Mouse (Mus musculus): ENCODE results near the gene Srxn1. TPM values are rescaled to one million over a fixed set of nuclear protein-coding genes. Genes with fewer than 3 reads are reported as not detected.

Srxn1 gene
- total RNA-seq, 2 experiments from 2014 or later = 9.8 to 11.9 TPM

DNA sequence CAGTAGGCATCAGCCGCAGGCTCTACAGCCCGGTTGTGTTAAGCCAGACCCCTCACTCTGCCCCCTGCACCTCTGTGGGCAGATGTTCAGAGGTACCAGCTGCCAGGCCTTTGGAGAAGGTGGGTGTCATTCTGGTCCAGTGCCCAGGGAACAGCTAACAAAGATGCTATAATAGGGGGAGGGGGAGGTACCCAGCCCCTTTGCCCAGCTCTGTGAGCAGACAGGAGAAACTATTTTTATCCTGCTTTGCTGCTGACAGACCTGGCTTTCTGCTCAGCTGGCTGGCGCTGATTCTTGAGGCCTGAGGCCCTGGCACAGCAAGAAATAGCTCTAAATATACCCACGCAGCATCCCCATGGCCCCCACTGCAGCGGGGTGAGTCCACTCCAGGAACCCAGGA, 18.2 kb upstream of the Srxn1 start:
- intact Hi-C loops (cut with DNase I) = loop anchor here (5.0 kb wide), 1 partner anchor 280 kb away; no protein-coding TSS in a partner anchor
- DNase-seq = peak; percentile 41 to 54

DNA sequence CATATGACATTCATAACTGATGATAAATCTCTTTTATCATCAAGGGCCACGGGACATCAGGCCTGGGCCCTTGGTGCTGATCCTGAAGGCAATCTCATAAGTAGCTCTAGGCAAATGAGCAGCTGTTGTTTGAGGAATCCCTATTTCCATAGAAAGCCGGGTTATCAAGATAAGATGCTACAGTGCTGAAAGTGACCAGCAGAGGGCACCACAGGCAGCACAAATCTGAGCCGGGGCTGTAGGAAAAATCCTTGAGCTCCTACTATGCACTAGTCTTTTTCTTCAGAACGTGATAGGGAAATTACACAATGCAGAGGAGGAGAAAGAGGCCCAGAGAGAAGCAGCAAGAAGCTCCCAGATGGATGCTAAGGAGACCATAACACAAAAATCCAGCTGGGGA, 16.2 kb upstream of the Srxn1 start:
- intact Hi-C loops (cut with DNase I) = loop anchor here (2.0 to 5.0 kb wide), 2 partner anchors 60 to 278 kb away; no protein-coding TSS in a partner anchor
- DNase-seq = peak; percentile 44 to 68

DNA sequence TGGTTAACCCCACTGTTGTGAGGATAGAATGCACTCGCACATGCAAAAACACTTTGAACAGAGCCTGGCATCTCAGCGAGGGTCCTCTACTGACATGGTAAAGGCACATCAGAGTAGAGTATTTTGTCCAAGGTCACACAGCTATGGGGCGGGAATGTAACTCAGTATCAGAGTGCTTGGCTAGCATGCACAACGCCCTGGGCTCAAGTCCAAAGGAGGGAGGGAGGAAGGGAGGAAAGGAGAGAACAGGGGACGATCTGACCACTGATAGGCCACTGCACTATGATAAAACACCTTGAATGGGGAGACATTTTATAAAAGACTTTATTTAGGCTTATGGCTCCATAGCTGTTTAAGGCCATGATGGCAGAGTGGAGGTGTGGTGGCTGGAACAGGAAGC, 15.7 kb upstream of the Srxn1 start:
- DNase-seq = peak in 1 of 2 experiments; percentile 33

DNA sequence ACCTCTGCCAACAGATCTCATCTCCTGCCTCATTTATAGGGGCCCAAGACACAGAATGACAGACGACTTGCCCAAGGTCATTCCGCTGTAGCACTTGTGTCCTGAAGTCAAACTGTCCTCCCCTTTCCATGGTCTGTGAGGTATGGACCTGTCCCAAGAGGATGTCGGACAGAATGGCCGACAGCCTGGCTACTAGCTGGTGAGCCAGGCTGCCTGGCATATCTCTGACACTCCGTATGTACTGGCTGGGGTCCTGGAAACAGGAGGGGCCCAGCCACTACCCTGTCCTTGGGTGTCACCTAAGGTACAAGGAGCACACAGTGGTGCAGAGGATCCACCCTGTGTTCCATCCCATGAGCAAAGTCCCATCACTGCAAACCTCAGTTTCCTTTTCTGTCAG, 14.8 kb upstream of the Srxn1 start:
- no peak for DNase-seq
- intact Hi-C loops (cut with DNase I) = no loop called here

More for the DNA sequence above, 15.7 kb upstream of the Srxn1 start:
- intact Hi-C loops (cut with DNase I) = loop anchor here (2.0 to 5.0 kb wide), 2 partner anchors 61 to 278 kb away; no protein-coding TSS in a partner anchor

DNA sequence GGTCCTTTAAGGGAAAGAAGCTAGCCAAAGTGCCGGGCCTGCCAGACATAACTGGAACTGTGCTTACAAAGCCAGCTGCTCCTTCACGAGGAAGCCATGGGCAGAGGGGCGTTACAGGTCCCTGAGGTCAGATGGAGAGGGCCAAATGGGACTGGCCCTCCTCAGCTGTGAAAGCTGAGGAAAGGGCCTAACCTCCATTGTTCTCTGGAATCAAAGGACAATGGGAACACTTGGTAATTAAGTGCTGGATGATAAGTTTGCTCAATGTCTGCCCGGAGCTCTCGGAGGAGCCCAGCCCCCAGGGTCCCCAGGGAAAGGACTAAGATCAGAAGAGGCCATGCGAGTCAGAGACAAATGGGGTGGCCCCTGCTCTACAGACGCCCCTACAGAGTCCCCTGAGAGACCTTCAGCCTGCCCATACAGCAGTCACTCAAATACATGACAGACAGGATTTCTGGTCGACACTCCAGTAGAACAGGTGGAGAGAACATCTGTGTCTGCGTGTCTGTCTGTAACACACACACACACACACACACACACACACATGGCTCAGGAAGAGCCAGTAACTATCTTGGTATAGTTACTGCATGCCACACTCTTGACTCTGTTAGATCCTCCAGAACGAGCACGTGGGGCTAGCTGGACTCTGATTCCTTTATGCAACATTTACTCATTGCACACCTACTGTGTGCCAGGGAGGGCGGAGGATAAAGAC, 13.8 kb upstream of the Srxn1 start:
- DNase-seq = no peak
- intact Hi-C loops (cut with DNase I) = no loop called here

DNA sequence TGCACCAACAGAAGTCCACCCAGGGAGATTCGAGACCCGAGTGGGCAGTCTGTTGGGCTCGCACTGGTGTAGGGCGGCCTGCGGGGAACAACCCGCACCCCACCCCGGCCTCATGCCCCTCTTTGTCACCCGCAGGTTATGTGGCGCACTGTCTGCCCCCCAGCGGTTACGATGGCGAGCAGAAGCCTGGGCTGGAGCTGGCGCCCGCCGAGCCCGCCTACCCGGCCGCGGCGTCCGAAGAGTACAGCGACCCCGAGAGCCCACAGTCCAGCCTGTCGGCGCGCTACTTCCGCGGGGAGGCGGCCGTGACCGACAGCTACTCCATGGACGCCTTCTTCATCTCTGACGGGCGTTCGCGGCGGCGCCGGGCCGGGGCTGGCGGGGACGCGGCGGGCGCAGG, 12.4 kb upstream of the Srxn1 start:
- DNase-seq = no peak
- intact Hi-C loops (cut with DNase I) = no loop called here

DNA sequence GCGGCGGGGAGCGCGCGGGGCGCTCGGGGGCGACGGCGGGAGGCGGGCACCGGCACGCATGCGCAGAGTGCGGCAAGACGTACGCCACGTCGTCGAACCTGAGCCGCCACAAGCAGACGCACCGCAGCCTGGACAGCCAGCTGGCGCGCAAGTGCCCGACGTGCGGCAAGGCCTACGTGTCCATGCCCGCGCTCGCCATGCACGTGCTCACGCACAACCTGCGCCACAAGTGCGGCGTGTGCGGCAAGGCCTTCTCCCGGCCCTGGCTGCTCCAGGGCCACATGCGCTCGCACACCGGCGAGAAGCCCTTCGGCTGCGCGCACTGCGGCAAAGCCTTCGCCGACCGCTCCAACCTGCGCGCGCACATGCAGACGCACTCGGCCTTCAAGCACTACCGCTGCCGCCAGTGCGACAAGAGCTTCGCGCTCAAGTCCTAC, 11.9 kb upstream of the Srxn1 start:
- DNase-seq = peak in 1 of 2 experiments; percentile 11
- intact Hi-C loops (cut with DNase I) = no loop called here

DNA sequence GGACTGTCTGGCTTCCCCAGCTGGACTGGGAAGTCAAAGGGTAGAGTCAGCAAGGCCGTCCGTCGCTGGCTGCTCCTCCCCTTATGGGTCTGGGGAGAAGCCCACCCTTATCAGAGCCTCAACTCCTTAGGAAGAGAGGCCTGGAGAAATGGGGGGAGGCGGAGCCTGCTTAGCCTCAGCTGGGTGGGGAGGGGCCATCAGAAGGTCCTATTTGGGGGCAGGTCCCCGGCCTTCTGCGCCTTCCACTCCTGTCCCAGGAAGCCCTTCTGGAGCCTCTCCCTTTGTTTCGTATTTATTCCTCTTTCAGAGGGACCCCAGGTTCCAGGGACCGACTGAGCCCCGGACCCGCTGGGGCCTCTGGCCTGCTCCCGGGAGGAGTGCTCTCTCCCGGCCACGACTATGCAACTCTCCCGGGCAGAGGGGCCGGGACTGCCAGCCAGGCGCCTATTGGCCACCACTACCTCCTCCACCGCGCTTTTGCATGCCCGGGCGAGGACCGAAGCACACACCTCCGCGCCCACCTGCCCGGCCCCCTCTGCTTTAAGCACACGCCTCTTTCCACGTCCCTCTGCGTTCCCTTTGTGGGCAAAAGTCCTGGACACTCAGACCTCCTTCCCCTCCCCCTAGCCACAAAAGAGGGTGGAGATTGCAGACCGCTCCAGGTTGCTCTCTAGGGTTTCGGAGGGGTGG, 10.3 kb upstream of the Srxn1 start:
- no peak for DNase-seq
- intact Hi-C loops (cut with DNase I) = no loop called here

DNA sequence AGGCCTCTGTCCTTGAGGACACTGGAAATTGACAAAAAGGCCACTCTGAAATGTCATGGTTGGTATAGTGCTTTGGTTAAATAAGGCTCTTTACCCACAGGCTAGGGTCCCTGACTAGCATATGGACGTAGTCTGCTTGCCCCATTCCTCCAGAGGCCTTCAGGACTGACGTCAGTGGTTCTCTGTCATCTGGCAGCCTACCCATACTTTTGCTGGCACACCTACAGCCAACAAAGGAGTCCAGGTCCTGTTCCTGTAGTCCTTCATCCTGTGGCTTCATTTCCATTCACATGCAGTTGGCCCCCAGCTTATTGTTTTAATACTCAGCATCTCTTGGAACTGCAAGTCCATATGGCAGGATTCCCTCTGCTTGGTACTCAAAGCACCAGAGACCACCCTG, 8.4 kb upstream of the Srxn1 start:
- intact Hi-C loops (cut with DNase I) = no loop called here
- no peak for DNase-seq

DNA sequence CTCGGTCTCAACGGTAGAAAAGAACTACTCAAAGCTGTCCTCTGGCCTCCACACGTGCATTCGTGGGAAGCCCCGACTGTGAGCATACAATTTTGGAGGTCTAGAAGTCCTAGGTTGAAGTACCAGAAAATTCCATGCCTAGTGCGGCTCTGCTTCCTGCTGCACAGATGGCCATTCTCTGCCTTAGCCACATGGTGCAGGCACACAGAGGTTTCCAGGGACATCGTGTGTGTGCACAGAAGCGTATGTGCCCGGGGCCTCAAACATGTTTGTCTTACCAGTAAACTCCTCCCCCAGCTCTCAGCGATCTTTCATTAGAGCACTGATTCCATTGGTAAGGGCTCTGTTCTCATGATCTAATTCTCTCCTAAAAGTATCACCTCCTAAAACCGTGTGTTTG, 7.4 kb upstream of the Srxn1 start:
- DNase-seq = no peak
- intact Hi-C loops (cut with DNase I) = no loop called here

DNA sequence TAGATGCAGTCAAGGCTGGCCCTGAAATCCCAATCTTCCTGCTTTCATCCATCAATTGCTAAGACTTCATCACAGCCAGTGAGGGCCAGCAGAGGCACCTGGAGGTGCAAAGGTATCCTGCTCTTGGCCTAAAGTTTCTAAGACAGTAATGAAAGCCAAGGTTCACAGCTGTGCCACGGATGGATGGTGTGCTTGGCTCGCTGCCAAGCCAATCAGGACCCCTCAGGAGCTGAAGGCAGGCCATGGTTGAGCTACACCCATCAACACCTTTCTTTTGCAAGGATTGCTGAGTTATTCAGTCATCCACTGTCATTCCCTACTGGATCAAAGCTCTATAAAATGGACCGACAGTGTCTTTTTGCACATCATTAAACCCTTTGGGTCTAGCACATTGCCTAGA, 5.8 kb upstream of the Srxn1 start:
- intact Hi-C loops (cut with DNase I) = no loop called here
- DNase-seq = no peak

DNA sequence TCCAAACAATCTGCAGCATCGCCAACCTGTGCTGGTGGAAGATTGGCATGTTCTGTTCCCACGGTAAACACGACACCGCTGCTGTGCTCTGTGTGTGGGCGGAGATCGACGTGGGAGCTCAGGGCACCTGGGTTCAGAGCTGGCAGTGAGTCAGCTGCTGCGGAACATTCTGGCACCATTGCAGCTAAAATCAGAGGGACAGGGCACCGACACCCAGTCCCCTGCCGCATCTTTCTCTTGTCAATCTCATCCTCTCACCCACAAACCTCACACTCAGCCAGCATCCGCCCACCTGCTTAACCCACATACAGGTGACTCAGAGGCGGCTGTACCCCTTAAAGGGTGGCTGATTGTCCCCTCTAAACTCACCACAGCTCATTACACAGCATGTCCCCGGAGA, 3.6 kb upstream of the Srxn1 start:
- intact Hi-C loops (cut with DNase I) = no loop called here
- DNase-seq = no peak

DNA sequence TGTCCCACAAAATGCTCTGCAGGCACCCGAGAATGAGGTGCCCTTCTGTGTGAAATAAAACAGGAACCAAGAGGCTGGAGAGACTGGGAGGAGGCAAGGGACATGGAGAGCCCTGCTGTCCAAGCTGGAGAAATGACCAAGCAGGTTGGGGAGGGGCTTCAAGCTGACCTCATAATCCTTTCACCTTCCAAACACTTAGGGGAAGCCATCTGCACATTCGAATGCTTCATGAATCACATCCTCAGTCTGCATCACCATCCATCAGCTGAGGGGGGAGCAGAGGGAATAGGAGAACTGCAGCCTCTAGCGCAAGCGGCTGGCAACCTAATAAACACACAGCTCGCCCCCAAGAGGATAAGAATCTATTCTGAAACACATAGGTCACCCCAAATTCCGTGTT, 2.9 kb upstream of the Srxn1 start:
- no peak for DNase-seq
- intact Hi-C loops (cut with DNase I) = no loop called here

DNA sequence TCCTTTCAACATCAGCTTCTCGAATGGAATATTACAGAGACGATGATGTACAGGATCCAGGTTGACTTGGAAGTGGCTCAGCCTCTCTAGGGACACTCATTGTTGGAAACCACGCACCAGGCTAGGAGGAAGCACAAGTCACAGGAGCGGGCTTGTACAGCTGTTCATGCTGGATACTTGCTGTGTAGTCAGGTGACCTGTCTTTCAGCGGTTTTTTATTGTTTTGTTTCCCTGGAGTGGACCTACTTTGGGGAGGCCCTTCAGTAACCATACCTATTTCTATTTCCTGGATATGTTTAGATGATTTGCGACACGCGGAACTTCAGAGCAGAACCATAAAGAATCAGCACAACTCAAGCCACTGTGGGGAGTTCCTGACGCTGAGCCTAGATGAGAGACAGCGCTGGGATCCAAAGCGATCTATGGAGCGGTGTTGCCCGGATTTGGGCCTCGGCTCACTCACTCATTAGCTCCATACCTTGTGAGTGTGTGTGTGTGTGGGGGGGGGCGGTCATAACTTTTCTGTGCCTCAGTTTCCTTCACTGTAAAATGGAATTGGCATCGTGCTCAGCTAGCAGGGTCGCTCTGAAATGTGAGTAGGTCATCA, 502 bp upstream of the Srxn1 start:
- intact Hi-C loops (cut with DNase I) = loop anchor here (5.0 kb wide), 2 partner anchors 237 to 262 kb away; partner anchors contain the start of gene Trib3
- no peak for DNase-seq

DNA sequence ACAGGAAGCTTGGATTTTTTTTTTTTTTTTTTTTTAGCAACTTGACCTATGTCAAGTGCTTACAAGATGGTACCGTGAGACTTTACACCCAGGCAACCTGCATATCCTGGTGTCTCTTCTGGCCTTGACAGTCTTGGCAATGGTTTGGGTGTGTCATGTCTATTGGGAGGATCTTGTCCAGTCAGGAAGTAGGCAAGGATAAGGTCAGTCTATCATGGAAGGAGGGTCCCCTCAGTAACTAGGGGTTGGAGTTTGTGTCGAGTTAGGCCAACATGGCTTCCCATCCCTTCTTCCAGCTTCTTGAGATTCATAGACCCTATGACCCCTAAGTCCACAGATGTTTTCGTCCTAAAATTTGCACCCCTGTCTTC, 894 bp downstream of the Srxn1 start:
- intact Hi-C loops (cut with DNase I) = loop anchor here (5.0 kb wide), 2 partner anchors 236 to 261 kb away; partner anchors contain the start of gene Trib3
- no peak for DNase-seq

DNA sequence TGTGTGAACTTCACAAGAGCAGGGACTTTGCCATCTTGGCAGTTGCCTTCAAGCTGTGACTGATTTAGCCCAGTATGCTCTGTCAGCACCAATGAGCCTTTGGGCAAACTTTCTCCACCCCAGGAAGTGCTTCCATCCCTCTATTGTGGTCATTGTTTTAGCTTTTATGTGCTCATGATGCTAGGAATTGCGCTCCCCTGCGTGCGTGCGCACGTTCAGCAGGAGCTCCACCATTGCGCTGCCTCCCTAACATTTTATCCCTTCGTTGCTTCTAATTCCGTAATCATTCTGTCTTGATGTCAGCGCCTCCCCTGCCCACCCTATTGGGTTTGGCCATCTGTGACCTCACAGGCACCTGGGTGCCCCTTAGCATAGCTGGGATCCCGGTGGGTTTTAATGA, 1.3 kb downstream of the Srxn1 start:
- intact Hi-C loops (cut with DNase I) = loop anchor here (5.0 kb wide), 2 partner anchors 236 to 261 kb away; partner anchors contain the start of gene Trib3

DNA sequence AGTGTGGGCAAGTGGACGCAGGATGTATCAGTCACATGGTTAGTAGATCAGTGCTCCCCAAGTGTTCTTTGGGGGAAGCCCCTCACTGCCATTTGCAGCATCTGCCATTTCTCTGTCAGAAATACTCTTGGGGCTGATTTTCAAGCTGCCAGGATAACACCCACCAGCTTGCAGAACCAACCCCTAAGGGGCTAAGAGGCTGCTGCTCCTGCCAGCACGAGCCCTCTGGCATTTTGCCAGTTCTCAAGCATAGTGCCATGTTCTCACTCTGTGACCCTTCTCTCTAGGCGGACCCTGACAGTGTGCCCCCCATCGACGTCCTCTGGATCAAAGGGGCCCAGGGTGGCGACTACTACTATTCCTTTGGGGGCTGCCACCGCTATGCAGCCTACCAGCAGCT, 3.4 kb downstream of the Srxn1 start:
- intact Hi-C loops (cut with DNase I) = loop anchor here (5.0 kb wide), 2 partner anchors 234 to 259 kb away; partner anchors contain the start of gene Trib3
- DNase-seq = no peak

More for the DNA sequence above, 1.3 kb downstream of the Srxn1 start:
- no peak for DNase-seq

DNA sequence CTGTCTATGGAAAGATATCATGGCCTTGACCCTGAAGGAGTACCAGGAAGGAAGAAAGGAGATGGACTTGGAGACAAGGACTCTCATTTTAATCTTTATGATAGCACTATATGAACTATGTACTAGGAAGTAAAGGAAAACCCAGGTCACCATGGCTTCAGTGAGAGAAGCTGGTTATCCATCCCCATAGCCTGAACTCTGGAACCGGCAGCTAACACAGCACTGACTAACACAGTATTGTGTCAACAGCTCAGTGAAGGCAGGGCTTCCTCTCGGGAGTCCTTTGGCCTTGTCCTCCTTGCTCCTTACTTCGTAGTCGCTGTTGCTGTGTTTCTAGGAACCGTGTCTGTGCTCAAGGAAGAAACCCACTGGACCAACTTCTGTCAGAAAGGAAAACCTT, 4.1 kb downstream of the Srxn1 start:
- intact Hi-C loops (cut with DNase I) = loop anchor here (5.0 kb wide), 2 partner anchors 233 to 258 kb away; partner anchors contain the start of gene Trib3
- DNase-seq = no peak

DNA sequence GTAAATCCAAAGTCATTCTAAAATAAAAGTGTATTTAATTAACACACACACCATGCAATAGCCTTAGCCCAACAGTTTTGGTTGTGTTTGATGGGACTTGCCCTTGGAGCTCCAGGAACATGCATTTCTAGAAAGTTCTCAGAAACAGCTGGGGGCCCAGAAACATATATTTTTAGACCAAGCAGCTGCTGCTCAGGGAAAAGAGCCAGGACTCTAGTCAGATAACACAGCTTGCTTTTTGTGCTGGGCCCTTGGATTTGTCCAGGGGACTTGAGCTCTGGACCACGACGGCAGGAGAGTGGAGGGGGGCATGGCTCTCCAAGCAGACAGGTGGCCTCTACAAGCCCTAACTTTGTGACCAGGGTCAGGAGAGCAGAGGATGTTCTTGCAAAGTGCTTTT, 6.0 kb downstream of the Srxn1 start:
- intact Hi-C loops (cut with DNase I) = no loop called here
- DNase-seq = no peak

DNA sequence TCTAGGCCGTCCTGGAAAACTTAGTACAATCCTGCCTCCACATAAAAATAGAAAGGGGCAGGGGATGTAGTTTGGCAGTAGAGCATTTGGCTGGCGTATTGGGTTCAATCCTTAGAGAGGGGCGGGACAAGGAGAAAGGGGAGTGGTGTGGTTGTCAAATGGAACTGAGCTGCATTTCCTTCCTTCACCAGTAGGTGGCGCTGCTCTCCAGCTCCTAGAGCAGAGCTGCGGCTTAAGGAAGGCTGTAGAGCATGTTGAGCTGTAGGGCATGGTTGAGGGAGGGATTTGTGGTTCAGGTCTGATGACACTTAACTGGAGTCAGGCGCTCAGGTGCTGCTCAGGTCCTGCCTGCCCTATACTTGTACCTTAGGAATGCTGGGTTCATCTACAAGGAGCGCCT, 6.6 kb downstream of the Srxn1 start:
- intact Hi-C loops (cut with DNase I) = loop anchor here (1.0 to 2.0 kb wide), 2 partner anchors 83 to 85 kb away; no protein-coding TSS in a partner anchor
- peak; percentile 91 to 95 for DNase-seq

DNA sequence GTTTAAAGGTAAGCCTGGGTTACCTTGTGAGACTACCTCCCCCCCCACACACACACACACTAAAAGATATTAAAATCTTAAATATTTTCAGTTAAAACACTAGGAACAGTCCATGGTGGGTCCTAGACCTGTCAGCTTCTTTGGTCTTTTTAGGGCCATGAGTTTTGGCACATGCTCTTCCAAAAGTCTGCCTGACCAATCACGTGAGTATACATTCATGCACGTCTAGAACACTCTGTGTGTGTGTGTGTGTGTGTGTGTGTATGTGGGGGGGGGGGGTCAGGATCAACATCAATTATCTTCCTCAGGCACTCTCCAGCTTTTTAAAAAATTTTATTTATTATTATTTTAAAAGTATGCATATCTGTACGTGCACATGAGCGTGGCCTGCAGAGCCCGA, 7.2 kb downstream of the Srxn1 start:
- no peak for DNase-seq
- intact Hi-C loops (cut with DNase I) = loop anchor here (1.0 to 2.0 kb wide), 2 partner anchors 84 to 85 kb away; no protein-coding TSS in a partner anchor
